Mouse (Mus musculus): ENCODE data around the gene Gls2. TPM values are rescaled to one million over a fixed set of nuclear protein-coding genes. Genes with fewer than 3 reads are reported as not detected.

Gls2 gene
- 1.1 TPM for polyA plus RNA-seq (2015; fragmentation: Illumina TruSeq; extraction: RNeasy Lipid Tissue Mini Kit (QIAGEN cat#74804); ENCODE audit: insufficient read depth, low replicate concordance)

GRCm38 (mm10) chr10:128194024-128194550 is at the start of gene Gls2:
Gene Gls2 (plus strand): TSS chr10:128194457.

GRCm38 (mm10) chr10:128179989-128180388 is 14.3 kb upstream of the Gls2 start, which contains the start of gene Rbms2:
Gene Rbms2 (minus strand): TSS chr10:128180297.

GRCm38 (mm10) chr10:128211390-128212108 is 17.3 kb downstream of the Gls2 start, which contains the start of gene Spryd4:
Gene Spryd4 (minus strand): TSS chr10:128211807.

GRCm38 (mm10) chr10:128225538-128225937 is 31.3 kb downstream of the Gls2 start, which contains the start of gene Mip:
Gene Mip (plus strand): TSS chr10:128225838.

GRCm38 (mm10) chr10:128231697-128232419 is 37.6 kb downstream of the Gls2 start, which contains the start of gene Timeless:
Gene Timeless (plus strand): TSS chr10:128232065.

GRCm38 (mm10) chr10:128253677-128254255 is 59.5 kb downstream of the Gls2 start, which contains the start of gene Apon:
Gene Apon (plus strand): TSS chr10:128254096.

Other genes with a start within 250 kb of the Gls2 start
- gene Hsd17b6, start 186.8 kb upstream of the Gls2 start, polyA plus RNA-seq (2015; fragmentation: Illumina TruSeq; extraction: RNeasy Lipid Tissue Mini Kit (QIAGEN cat#74804); ENCODE audit: insufficient read depth, low replicate concordance): not detected
- 34.6 TPM for gene Prim1, start 179.3 kb upstream of the Gls2 start, polyA plus RNA-seq (2015; fragmentation: Illumina TruSeq; extraction: RNeasy Lipid Tissue Mini Kit (QIAGEN cat#74804); ENCODE audit: insufficient read depth, low replicate concordance)
- gene Naca, start 158.9 kb upstream of the Gls2 start, polyA plus RNA-seq (2015; fragmentation: Illumina TruSeq; extraction: RNeasy Lipid Tissue Mini Kit (QIAGEN cat#74804); ENCODE audit: insufficient read depth, low replicate concordance): 1,288 TPM
- 192 TPM for gene Ptges3, start 135.5 kb upstream of the Gls2 start, polyA plus RNA-seq (2015; fragmentation: Illumina TruSeq; extraction: RNeasy Lipid Tissue Mini Kit (QIAGEN cat#74804); ENCODE audit: insufficient read depth, low replicate concordance)
- 584 TPM for gene Atp5b, start 111.2 kb upstream of the Gls2 start, polyA plus RNA-seq (2015; fragmentation: Illumina TruSeq; extraction: RNeasy Lipid Tissue Mini Kit (QIAGEN cat#74804); ENCODE audit: insufficient read depth, low replicate concordance)
- gene Baz2a, start 102.9 kb upstream of the Gls2 start, polyA plus RNA-seq (2015; fragmentation: Illumina TruSeq; extraction: RNeasy Lipid Tissue Mini Kit (QIAGEN cat#74804); ENCODE audit: insufficient read depth, low replicate concordance): 77.3 TPM
- gene Rbms2, start 14.2 kb upstream of the Gls2 start, polyA plus RNA-seq (2015; fragmentation: Illumina TruSeq; extraction: RNeasy Lipid Tissue Mini Kit (QIAGEN cat#74804); ENCODE audit: insufficient read depth, low replicate concordance): 28.3 TPM
- 13.4 TPM for gene Spryd4, start 17.4 kb downstream of the Gls2 start, polyA plus RNA-seq (2015; fragmentation: Illumina TruSeq; extraction: RNeasy Lipid Tissue Mini Kit (QIAGEN cat#74804); ENCODE audit: insufficient read depth, low replicate concordance)
- not detected for gene Mip, start 31.4 kb downstream of the Gls2 start, polyA plus RNA-seq (2015; fragmentation: Illumina TruSeq; extraction: RNeasy Lipid Tissue Mini Kit (QIAGEN cat#74804); ENCODE audit: insufficient read depth, low replicate concordance)
- 14.1 TPM for gene Timeless, start 37.6 kb downstream of the Gls2 start, polyA plus RNA-seq (2015; fragmentation: Illumina TruSeq; extraction: RNeasy Lipid Tissue Mini Kit (QIAGEN cat#74804); ENCODE audit: insufficient read depth, low replicate concordance)
- 0.28 TPM for gene Apon, start 59.6 kb downstream of the Gls2 start, polyA plus RNA-seq (2015; fragmentation: Illumina TruSeq; extraction: RNeasy Lipid Tissue Mini Kit (QIAGEN cat#74804); ENCODE audit: insufficient read depth, low replicate concordance)
- 1.3 TPM for gene Apof, start 74.2 kb downstream of the Gls2 start, polyA plus RNA-seq (2015; fragmentation: Illumina TruSeq; extraction: RNeasy Lipid Tissue Mini Kit (QIAGEN cat#74804); ENCODE audit: insufficient read depth, low replicate concordance)
- 74.1 TPM for gene Stat2, start 76.1 kb downstream of the Gls2 start, polyA plus RNA-seq (2015; fragmentation: Illumina TruSeq; extraction: RNeasy Lipid Tissue Mini Kit (QIAGEN cat#74804); ENCODE audit: insufficient read depth, low replicate concordance)
- not detected for gene Il23a, start 104.3 kb downstream of the Gls2 start, polyA plus RNA-seq (2015; fragmentation: Illumina TruSeq; extraction: RNeasy Lipid Tissue Mini Kit (QIAGEN cat#74804); ENCODE audit: insufficient read depth, low replicate concordance)
- gene Pan2, start 108.9 kb downstream of the Gls2 start, polyA plus RNA-seq (2015; fragmentation: Illumina TruSeq; extraction: RNeasy Lipid Tissue Mini Kit (QIAGEN cat#74804); ENCODE audit: insufficient read depth, low replicate concordance): 44.8 TPM
- gene Cnpy2, start 128.0 kb downstream of the Gls2 start, polyA plus RNA-seq (2015; fragmentation: Illumina TruSeq; extraction: RNeasy Lipid Tissue Mini Kit (QIAGEN cat#74804); ENCODE audit: insufficient read depth, low replicate concordance): 58.8 TPM
- gene Cs, start 143.3 kb downstream of the Gls2 start, polyA plus RNA-seq (2015; fragmentation: Illumina TruSeq; extraction: RNeasy Lipid Tissue Mini Kit (QIAGEN cat#74804); ENCODE audit: insufficient read depth, low replicate concordance): 121 TPM
- gene Coq10a, start 174.5 kb downstream of the Gls2 start, polyA plus RNA-seq (2015; fragmentation: Illumina TruSeq; extraction: RNeasy Lipid Tissue Mini Kit (QIAGEN cat#74804); ENCODE audit: insufficient read depth, low replicate concordance): 42.0 TPM
- 35.0 TPM for gene Ankrd52, start 182.7 kb downstream of the Gls2 start, polyA plus RNA-seq (2015; fragmentation: Illumina TruSeq; extraction: RNeasy Lipid Tissue Mini Kit (QIAGEN cat#74804); ENCODE audit: insufficient read depth, low replicate concordance)
- gene Slc39a5, start 206.8 kb downstream of the Gls2 start, polyA plus RNA-seq (2015; fragmentation: Illumina TruSeq; extraction: RNeasy Lipid Tissue Mini Kit (QIAGEN cat#74804); ENCODE audit: insufficient read depth, low replicate concordance): not detected
- gene Nabp2, start 217.0 kb downstream of the Gls2 start, polyA plus RNA-seq (2015; fragmentation: Illumina TruSeq; extraction: RNeasy Lipid Tissue Mini Kit (QIAGEN cat#74804); ENCODE audit: insufficient read depth, low replicate concordance): 48.3 TPM
- gene Rnf41, start 217.2 kb downstream of the Gls2 start, polyA plus RNA-seq (2015; fragmentation: Illumina TruSeq; extraction: RNeasy Lipid Tissue Mini Kit (QIAGEN cat#74804); ENCODE audit: insufficient read depth, low replicate concordance): 25.2 TPM